Mouse (Mus musculus): ENCODE measurements around the gene Chrna7. TPM values are rescaled to one million over a fixed set of nuclear protein-coding genes. Genes with fewer than 3 reads are reported as not detected.

The Chrna7 gene
- 0.77 and 1.3 TPM in 2 replicates for polyA plus RNA-seq (2015; fragmentation: Nextera tagmentation; extraction: Ambion mirVana)

- no peaks in the 10 kb centered on the region for H3K9me3 ChIP-seq (ENCODE audit: control insufficient read depth, low read length)
- peak within 1 kb of the TSS; percentile 68 for H3K4me3 ChIP-seq (ENCODE audit: low read length)
- peak; percentile 97 for ATAC-seq
- H3K4me2 ChIP-seq (ENCODE audit: low read depth, low read length) = peak within 1 kb of the TSS; percentile 100
- under 1% methylated on average over 73 of the region's 73 CpGs for WGBS
- H3K36me3 ChIP-seq (ENCODE audit: control insufficient read depth, insufficient read depth, low read length) = no peaks in the 10 kb centered on the region
- 0 out of 2 replicates have a peak, but pooled peaks cover 4% of the 10 kb centered on the region for H3K27me3 ChIP-seq (replicated peaks; ENCODE audit: control insufficient read depth, insufficient read depth, low read length)
- peak within 1 kb of the TSS; percentile 65 for H3K9ac ChIP-seq (ENCODE audit: low read depth, low read length)
- no peak within 1 kb of the TSS for H3K27ac ChIP-seq (ENCODE audit: low read length)
- no peaks in the 10 kb centered on the region; the same call in 1 of the 2 replicates for H3K4me1 ChIP-seq (ENCODE audit: control insufficient read depth, insufficient read depth, low read length)
These were observed at the start of gene Chrna7 for GRCm38 (mm10) chr7:63212084-63212723. Gene Chrna7 (minus strand): TSS chr7:63212569.

- no peaks in the 10 kb centered on the region for H3K27me3 ChIP-seq (replicated peaks; ENCODE audit: control insufficient read depth, insufficient read depth, low read length)
- no peak overlapping the region for H3K9ac ChIP-seq (ENCODE audit: low read depth, low read length)
- no peaks in the 10 kb centered on the region for H3K36me3 ChIP-seq (ENCODE audit: control insufficient read depth, insufficient read depth, low read length)
- H3K9me3 ChIP-seq (ENCODE audit: control insufficient read depth, low read length) = no peaks in the 10 kb centered on the region
- H3K4me2 ChIP-seq (ENCODE audit: low read depth, low read length) = no peak overlapping the region
- H3K4me3 ChIP-seq (ENCODE audit: low read length) = no peak overlapping the region
- ATAC-seq = no peak
- H3K27ac ChIP-seq (ENCODE audit: low read length) = no peak overlapping the region
- no peaks in the 10 kb centered on the region for H3K4me1 ChIP-seq (ENCODE audit: control insufficient read depth, insufficient read depth, low read length)
- 68% methylated on average over 2 of the region's 2 CpGs for WGBS
These were observed 37.0 kb upstream of the Chrna7 start for GRCm38 (mm10) chr7:63249404-63249803.

GRCm38 (mm10) chr7:63237852-63238516 lies 25.6 kb upstream of the Chrna7 start:
- no peaks in the 10 kb centered on the region for H3K9me3 ChIP-seq (ENCODE audit: control insufficient read depth, low read length)
- no peak overlapping the region for H3K9ac ChIP-seq (ENCODE audit: low read depth, low read length)
- no peak overlapping the region for H3K27ac ChIP-seq (ENCODE audit: low read length)
- no peaks in the 10 kb centered on the region for H3K4me1 ChIP-seq (ENCODE audit: control insufficient read depth, insufficient read depth, low read length)
- no peaks in the 10 kb centered on the region for H3K36me3 ChIP-seq (ENCODE audit: control insufficient read depth, insufficient read depth, low read length)
- no peak for ATAC-seq
- H3K4me2 ChIP-seq (ENCODE audit: low read depth, low read length) = no peak overlapping the region
- H3K27me3 ChIP-seq (replicated peaks; ENCODE audit: control insufficient read depth, insufficient read depth, low read length) = no peaks in the 10 kb centered on the region
- 73% methylated on average over 3 of the region's 3 CpGs for WGBS
- H3K4me3 ChIP-seq (ENCODE audit: low read length) = no peak overlapping the region

- 45% methylated on average over 7 of the region's 7 CpGs for WGBS
- H3K4me3 ChIP-seq (ENCODE audit: low read length) = no peak overlapping the region
- no peaks in the 10 kb centered on the region for H3K36me3 ChIP-seq (ENCODE audit: control insufficient read depth, insufficient read depth, low read length)
- no peak for ATAC-seq
- H3K4me2 ChIP-seq (ENCODE audit: low read depth, low read length) = no peak overlapping the region
- no peaks in the 10 kb centered on the region for H3K4me1 ChIP-seq (ENCODE audit: control insufficient read depth, insufficient read depth, low read length)
- no peak overlapping the region for H3K9ac ChIP-seq (ENCODE audit: low read depth, low read length)
- no peak overlapping the region for H3K27ac ChIP-seq (ENCODE audit: low read length)
- no peaks in the 10 kb centered on the region for H3K9me3 ChIP-seq (ENCODE audit: control insufficient read depth, low read length)
- H3K27me3 ChIP-seq (replicated peaks; ENCODE audit: control insufficient read depth, insufficient read depth, low read length) = no peaks in the 10 kb centered on the region
These were observed 12.9 kb upstream of the Chrna7 start for GRCm38 (mm10) chr7:63225066-63225780.

- H3K27ac ChIP-seq (ENCODE audit: low read length) = no peak overlapping the region
- no peaks in the 10 kb centered on the region for H3K36me3 ChIP-seq (ENCODE audit: control insufficient read depth, insufficient read depth, low read length)
- 0 out of 2 replicates have a peak, but pooled peaks cover 4% of the 10 kb centered on the region for H3K27me3 ChIP-seq (replicated peaks; ENCODE audit: control insufficient read depth, insufficient read depth, low read length)
- H3K9ac ChIP-seq (ENCODE audit: low read depth, low read length) = peak overlapping the region; percentile 65
- 2% methylated on average over 13 of the region's 13 CpGs for WGBS
- peak overlapping the region; percentile 100 for H3K4me2 ChIP-seq (ENCODE audit: low read depth, low read length)
- H3K9me3 ChIP-seq (ENCODE audit: control insufficient read depth, low read length) = no peaks in the 10 kb centered on the region
- no peak for ATAC-seq
- H3K4me3 ChIP-seq (ENCODE audit: low read length) = peak overlapping the region; percentile 68
- no peaks in the 10 kb centered on the region; the same call in 1 of the 2 replicates for H3K4me1 ChIP-seq (ENCODE audit: control insufficient read depth, insufficient read depth, low read length)
These were observed 707 bp downstream of the Chrna7 start for GRCm38 (mm10) chr7:63211641-63212083.

GRCm38 (mm10) chr7:63209501-63209900 lies 2.9 kb downstream of the Chrna7 start:
- Histone ChIP-seq H3K9me3 (ENCODE audit: control insufficient read depth, low read length) (no peaks in the 10 kb centered on the region), H3K4me1 (ENCODE audit: control insufficient read depth, insufficient read depth, low read length) (no peaks in the 10 kb centered on the region; the same call in 1 of the 2 replicates), H3K27ac (ENCODE audit: low read length) (no peak overlapping the region), H3K27me3 (replicated peaks; ENCODE audit: control insufficient read depth, insufficient read depth, low read length) (0 out of 2 replicates have a peak, but pooled peaks cover 4% of the 10 kb centered on the region), H3K4me2 (ENCODE audit: low read depth, low read length) (no peak overlapping the region), H3K9ac (ENCODE audit: low read depth, low read length) (no peak overlapping the region), H3K4me3 (ENCODE audit: low read length) (no peak overlapping the region), H3K36me3 (ENCODE audit: control insufficient read depth, insufficient read depth, low read length) (no peaks in the 10 kb centered on the region)
- ATAC-seq = no peak
- 22% methylated on average over 4 of the region's 4 CpGs for WGBS

GRCm38 (mm10) chr7:63207137-63207536 lies 5.2 kb downstream of the Chrna7 start:
- Histone ChIP-seq H3K36me3 (ENCODE audit: control insufficient read depth, insufficient read depth, low read length) (no peaks in the 10 kb centered on the region), H3K4me1 (ENCODE audit: control insufficient read depth, insufficient read depth, low read length) (no peaks in the 10 kb centered on the region; the same call in 1 of the 2 replicates), H3K27me3 (replicated peaks; ENCODE audit: control insufficient read depth, insufficient read depth, low read length) (0 out of 2 replicates have a peak, but pooled peaks cover 4% of the 10 kb centered on the region), H3K4me2 (ENCODE audit: low read depth, low read length) (no peak overlapping the region), H3K27ac (ENCODE audit: low read length) (no peak overlapping the region), H3K4me3 (ENCODE audit: low read length) (no peak overlapping the region), H3K9me3 (ENCODE audit: control insufficient read depth, low read length) (no peaks in the 10 kb centered on the region), H3K9ac (ENCODE audit: low read depth, low read length) (no peak overlapping the region)
- WGBS = 55% methylated on average over 2 of the region's 2 CpGs
- ATAC-seq = no peak

GRCm38 (mm10) chr7:63195560-63195959 lies 16.8 kb downstream of the Chrna7 start:
- no peak overlapping the region for H3K4me2 ChIP-seq (ENCODE audit: low read depth, low read length)
- 68% methylated on average over 2 of the region's 2 CpGs for WGBS

More at GRCm38 (mm10) chr7:63195560-63195959, 16.8 kb downstream of the Chrna7 start:
- H3K9ac ChIP-seq (ENCODE audit: low read depth, low read length) = no peak overlapping the region
- no peak for ATAC-seq
- H3K4me1 ChIP-seq (ENCODE audit: control insufficient read depth, insufficient read depth, low read length) = no peaks in the 10 kb centered on the region
- H3K4me3 ChIP-seq (ENCODE audit: low read length) = no peak overlapping the region
- H3K36me3 ChIP-seq (ENCODE audit: control insufficient read depth, insufficient read depth, low read length) = no peaks in the 10 kb centered on the region
- no peak overlapping the region for H3K27ac ChIP-seq (ENCODE audit: low read length)
- H3K27me3 ChIP-seq (replicated peaks; ENCODE audit: control insufficient read depth, insufficient read depth, low read length) = no peaks in the 10 kb centered on the region
- H3K9me3 ChIP-seq (ENCODE audit: control insufficient read depth, low read length) = no peaks in the 10 kb centered on the region

Measured in intestine, embryonic 16.5 days (tissue).